Mouse (Mus musculus) bone marrow macrophage, adult 2 months (primary cell): ENCODE measurements around the gene Slu7.

ENCODE experiments used
- CTCF ChIP-seq: IDR thresholded peaks from 2 replicates; pipeline ENCODE4 v1.5.1; 2012; ENCODE audit warnings: low read depth, mild to moderate bottlenecking, low read length, moderate library complexity
- POLR2A ChIP-seq: IDR thresholded peaks from 2 replicates; pipeline ENCODE4 v1.6.1; 2012; ENCODE audit warnings: mild to moderate bottlenecking, low read depth, low read length, borderline replicate concordance

DNA sequence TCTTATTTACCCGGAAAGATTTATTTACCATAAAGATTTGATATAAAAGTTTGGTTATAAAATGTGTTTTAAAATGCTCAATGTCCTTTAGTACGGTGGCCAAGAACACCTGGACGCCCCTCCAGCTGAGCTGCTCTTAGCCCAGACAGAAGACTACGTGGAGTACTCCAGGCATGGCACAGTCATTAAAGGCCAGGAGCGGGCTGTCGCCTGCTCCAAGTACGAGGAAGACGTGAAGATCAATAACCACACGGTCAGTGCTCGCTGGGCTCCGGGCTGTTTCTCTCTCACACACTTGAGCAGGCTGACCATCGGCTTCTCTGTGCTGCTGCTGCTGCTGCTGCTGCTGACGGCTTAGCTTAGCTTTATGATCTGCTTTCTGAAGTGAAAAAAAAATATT is 9.6 kb downstream of the Slu7 start:
- TF ChIP-seq CTCF (no peak), POLR2A (no peak)
